Mouse (Mus musculus) E14TG2a.4 (cell line): ENCODE measurements around the gene Olfr597.
"Not testable (repeated sequence)": the region's sequence is repeated elsewhere in the genome, so short reads cannot be mapped to it uniquely, and the experiment has no call there.

Experiments used
- H3K27me3 ChIP-seq: 2 replicates; pipeline ENCODE4 v1.6.1; 2014; ENCODE audit warnings: low read length, control low read depth; ENCODE audit not compliant: insufficient read depth
- H3K36me3 ChIP-seq: 2 replicates; pipeline ENCODE4 v1.6.1; 2014; ENCODE audit warnings: low read length, control low read depth; ENCODE audit not compliant: insufficient read depth
- H3K4me1 ChIP-seq: replicated peaks from 2 replicates; pipeline ENCODE4 v1.6.1; 2014; ENCODE audit warnings: low read depth, low read length, control low read depth
- H3K4me3 ChIP-seq: replicated peaks from 2 replicates; pipeline ENCODE4 v1.5.1; 2014; ENCODE audit warnings: mild to moderate bottlenecking, low read length
- H3K9me3 ChIP-seq: 2 replicates; pipeline ENCODE4 v1.6.1; 2014; ENCODE audit warnings: low read length, control low read depth
- CTCF ChIP-seq: conservative IDR thresholded peaks from 2 replicates; pipeline ENCODE4 v1.5.1; 2014; ENCODE audit warnings: low read length
- NANOG ChIP-seq: IDR thresholded peaks from 2 replicates; pipeline ENCODE4 v1.6.1; 2014; ENCODE audit warnings: borderline replicate concordance, low read length, mixed read lengths
- POU5F1 ChIP-seq: IDR thresholded peaks from 2 replicates; pipeline ENCODE4 v1.6.1; 2014; ENCODE audit warnings: low read length, borderline replicate concordance

The Olfr597 gene

DNA sequence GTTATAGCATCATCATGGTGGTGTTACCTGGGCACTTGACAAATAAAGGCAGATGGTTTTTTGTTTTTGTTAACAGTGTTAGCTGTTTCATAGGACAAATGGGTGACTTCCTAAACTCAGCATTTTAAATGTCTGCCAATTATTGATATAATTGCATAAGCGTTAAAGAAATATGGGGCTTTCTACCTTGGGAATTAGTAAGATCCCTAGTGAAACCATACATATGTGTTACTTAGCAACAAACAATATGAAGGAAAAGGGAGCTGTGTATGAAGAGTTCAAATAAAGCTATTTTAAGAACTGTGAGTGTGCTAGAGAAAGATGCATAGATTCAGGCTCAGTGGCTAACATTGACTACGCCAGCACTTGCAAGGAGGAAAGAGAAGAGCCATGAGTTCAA, at the start of gene Olfr597:
Gene Olfr597, plus strand, starts transcription at position 301 of the 400 bp plus-strand sequence.
- not testable (repeated sequence) for H3K36me3 ChIP-seq, H3K27me3 ChIP-seq, H3K9me3 ChIP-seq, H3K4me3 ChIP-seq, H3K4me1 ChIP-seq

DNA sequence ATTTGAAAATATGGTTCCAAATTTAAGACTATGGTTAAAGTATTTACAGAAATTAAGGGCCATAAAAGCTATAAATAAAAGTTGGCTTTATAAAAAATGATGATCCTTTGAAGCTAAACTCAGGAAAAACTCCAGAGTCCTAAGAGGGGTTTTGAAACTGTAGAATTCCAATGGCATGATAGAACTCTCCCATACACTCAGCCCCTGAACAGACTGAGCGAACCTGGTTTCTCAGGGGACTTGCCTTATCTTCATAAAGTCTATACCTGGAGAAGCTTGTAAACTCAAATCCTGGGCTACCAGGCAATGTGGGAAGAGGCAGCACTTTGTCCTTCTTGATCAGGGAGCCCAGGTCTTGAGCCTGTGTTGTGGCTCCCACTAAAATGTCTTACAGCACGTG, 10.8 kb upstream of the Olfr597 start, which contains the start of gene Olfr596:
Gene Olfr596, plus strand, starts transcription at position 301 of the 400 bp plus-strand sequence.
- not testable (repeated sequence) for H3K4me3 ChIP-seq, H3K27me3 ChIP-seq, H3K9me3 ChIP-seq, H3K36me3 ChIP-seq, H3K4me1 ChIP-seq

DNA sequence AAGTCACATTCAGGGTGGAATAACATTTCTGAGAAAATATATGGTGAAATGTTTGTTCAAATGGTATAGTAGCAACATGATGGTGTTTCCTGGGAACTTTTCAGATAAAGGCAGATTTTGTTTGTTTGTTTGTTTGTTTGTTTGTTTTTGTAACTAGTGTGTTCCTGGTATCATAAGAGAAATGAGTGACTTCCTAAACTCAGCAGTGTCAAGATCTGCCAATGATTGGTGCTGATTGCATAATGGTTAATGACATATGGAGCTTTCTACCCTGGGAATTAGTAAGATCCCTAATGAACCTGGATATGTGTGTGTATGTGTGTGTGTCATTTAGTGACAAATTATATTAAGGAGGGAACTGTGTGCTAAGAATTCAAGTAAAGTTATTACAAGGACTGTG, 7.2 kb downstream of the Olfr597 start, which contains the start of gene Olfr598:
Gene Olfr598, plus strand, starts transcription at position 301 of the 400 bp plus-strand sequence.
- Histone ChIP-seq H3K27me3 (no peaks in the 10 kb centered on the region), H3K9me3 (no peaks in the 10 kb centered on the region), H3K4me1 (no peaks in the 10 kb centered on the region), H3K36me3 (no peaks in the 10 kb centered on the region), H3K4me3 (no peak within 1 kb of the TSS)
- TF ChIP-seq POU5F1, result no peak
- no peak for TF ChIP-seq CTCF
- TF ChIP-seq NANOG, result no peak

DNA sequence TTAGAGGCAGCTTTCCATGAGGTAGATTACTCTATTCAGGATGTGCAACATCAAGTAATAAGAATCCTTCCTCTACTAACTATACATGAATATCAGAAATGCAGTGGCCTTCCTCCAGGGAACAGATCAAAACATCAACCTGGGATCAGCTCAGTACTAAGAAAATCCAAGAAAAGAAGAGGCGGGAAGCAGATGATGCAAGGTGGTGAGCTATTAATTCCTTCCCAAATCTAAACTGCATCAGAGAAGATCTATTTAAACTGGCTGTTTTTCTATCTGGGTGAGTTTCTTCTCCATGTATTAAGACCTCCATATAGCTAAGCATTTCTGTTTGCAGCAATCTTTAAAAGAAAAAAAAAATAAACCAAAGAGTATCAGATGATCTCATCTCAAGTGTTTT, 19.5 kb downstream of the Olfr597 start, which contains the start of gene Olfr599:
Gene Olfr599, plus strand, starts transcription at position 301 of the 400 bp plus-strand sequence.
- Histone ChIP-seq H3K36me3 (no peaks in the 10 kb centered on the region), H3K9me3 (no peaks in the 10 kb centered on the region), H3K4me1 (no peaks in the 10 kb centered on the region), H3K4me3 (no peak within 1 kb of the TSS), H3K27me3 (no peaks in the 10 kb centered on the region; the same call in 1 of the 2 replicates)
- TF ChIP-seq CTCF, result no peak
- no peak for TF ChIP-seq NANOG
- no peak for TF ChIP-seq POU5F1

DNA sequence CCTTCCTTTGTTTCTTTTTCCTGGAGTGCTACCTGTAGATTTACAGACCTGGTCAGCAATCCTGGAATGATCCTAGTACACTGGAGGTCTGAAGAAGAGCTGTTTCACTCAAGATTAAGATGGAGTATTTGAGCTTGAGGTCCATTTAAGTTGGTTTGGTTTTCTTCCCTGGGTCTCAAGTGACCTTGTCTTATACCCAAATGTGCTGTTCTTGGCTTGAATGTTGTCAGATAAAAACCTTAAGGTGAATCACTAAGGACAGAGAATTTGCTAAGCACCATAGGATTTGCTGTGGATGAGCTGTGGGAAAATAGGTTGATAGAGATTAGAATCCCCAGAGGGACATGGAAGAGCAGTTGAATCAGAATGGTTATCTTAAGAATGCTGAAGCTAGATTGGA, 33.5 kb downstream of the Olfr597 start, which contains the start of gene Olfr600:
Gene Olfr600, minus strand, starts transcription at position 101 of the 400 bp plus-strand sequence.
- no peaks in the 10 kb centered on the region for H3K9me3 ChIP-seq
- TF ChIP-seq NANOG, result no peak
- no peak for TF ChIP-seq CTCF
- TF ChIP-seq POU5F1, result no peak
- H3K4me3 ChIP-seq, result no peak within 1 kb of the TSS
- no peaks in the 10 kb centered on the region for H3K36me3 ChIP-seq
- no peaks in the 10 kb centered on the region for H3K27me3 ChIP-seq
- no peaks in the 10 kb centered on the region for H3K4me1 ChIP-seq

DNA sequence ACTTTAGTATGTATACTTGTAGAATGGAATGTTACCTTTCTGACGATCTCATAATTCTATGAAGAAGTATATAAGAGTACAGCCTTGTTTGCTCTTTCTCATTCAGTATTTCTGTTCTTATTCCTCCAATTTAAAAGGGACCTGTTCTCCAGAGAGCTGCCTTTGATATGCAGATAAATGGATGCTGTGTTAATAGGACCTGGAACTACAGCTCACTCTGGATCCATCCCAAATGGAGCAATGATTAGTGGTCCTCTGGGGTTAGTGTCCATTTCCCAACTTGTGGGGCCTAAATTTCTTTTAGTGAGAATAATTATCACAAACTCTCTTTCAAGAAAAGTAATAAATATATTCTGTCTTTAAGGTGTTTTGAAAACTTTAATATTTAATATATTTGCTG, 46.4 kb downstream of the Olfr597 start, which contains the start of gene Olfr601:
Gene Olfr601, minus strand, starts transcription at position 101 of the 400 bp plus-strand sequence.
- Histone ChIP-seq H3K4me1 (no peaks in the 10 kb centered on the region), H3K4me3 (no peak within 1 kb of the TSS), H3K9me3 (no peaks in the 10 kb centered on the region), H3K36me3 (no peaks in the 10 kb centered on the region), H3K27me3 (no peaks in the 10 kb centered on the region)
- no peak for TF ChIP-seq POU5F1
- TF ChIP-seq NANOG, result no peak
- no peak for TF ChIP-seq CTCF
